Comparison of ENCODE assay signal across 8 mouse cellular contexts in genomic region chr17:44256583-44256982, GRCm38 (mm10).
DNase-seq lines count a peak whose midpoint lies in the region; ATAC-seq lines count a peak whose summit lies in the region.

No protein-coding gene starts in this region.

- H3K27ac ChIP-seq in forebrain, embryonic 15.5 days (replicated peaks), result no peak overlapping the region
- H3K27ac ChIP-seq in hindbrain, embryonic 11.5 days (ENCODE audit: low read depth, low read length), result no peak overlapping the region

- H3K27me3 ChIP-seq in forebrain, embryonic 15.5 days, result no peaks in the 10 kb centered on the region
- no peaks in the 10 kb centered on the region for H3K27me3 ChIP-seq in hindbrain, embryonic 11.5 days (ENCODE audit: control insufficient read depth, insufficient read depth, low read length)

- no peak overlapping the region for H3K4me3 ChIP-seq in forebrain, embryonic 15.5 days
- H3K4me3 ChIP-seq in hindbrain, embryonic 11.5 days (ENCODE audit: low read depth, low read length), result no peak overlapping the region

- H3K9ac ChIP-seq in forebrain, embryonic 15.5 days (replicated peaks), result no peak overlapping the region
- H3K9ac ChIP-seq in hindbrain, embryonic 11.5 days (ENCODE audit: low read depth, low read length), result no peak overlapping the region

- ATAC-seq in forebrain, embryonic 15.5 days (replicated peaks), result 0 out of 2 replicates have a peak, but pooled peaks have one; percentile 21
- no peak for ATAC-seq in hindbrain, embryonic 11.5 days (ENCODE audit: low FRiP score)

- H3K4me2 ChIP-seq in forebrain, embryonic 15.5 days (replicated peaks), result no peak overlapping the region
- H3K4me2 ChIP-seq in hindbrain, embryonic 11.5 days (replicated peaks; ENCODE audit: low read depth, low read length), result no peak overlapping the region

- no peaks in the 10 kb centered on the region for H3K9me3 ChIP-seq in forebrain, embryonic 15.5 days
- H3K9me3 ChIP-seq in hindbrain, embryonic 11.5 days (ENCODE audit: control insufficient read depth, low read length), result no peaks in the 10 kb centered on the region

- H3K36me3 ChIP-seq in forebrain, embryonic 15.5 days, result no peaks in the 10 kb centered on the region
- no peaks in the 10 kb centered on the region for H3K36me3 ChIP-seq in hindbrain, embryonic 11.5 days (ENCODE audit: control insufficient read depth, insufficient read depth, low read length)

- peak; percentile 71 for DNase-seq in MEL-GATA-1-ER (ENCODE audit: extremely low read depth, low read depth)
- peak; percentile 40 for DNase-seq in c-Kit-positive CD71-positive TER-119-positive erythroid progenitor cells, embryonic 14.5 days (ENCODE audit: low spot score)
- peak; percentile 87 for DNase-seq in hindbrain, embryonic 11.5 days (ENCODE audit: low spot score)
- DNase-seq in layer of hippocampus, adult 9-10 months (ENCODE audit: low spot score), result peak; percentile 31
- DNase-seq in lung, postnatal 25 days (ENCODE audit: low spot score), result peak; percentile 82
- peak; percentile 20 for DNase-seq in retina, adult 2 months (ENCODE audit: low read depth, low spot score)
- DNase-seq in thymus, postnatal 36 days, result peak; percentile 69 to 76

- WGBS in forebrain, embryonic 15.5 days, result 5% methylated on average over 6 of the region's 6 CpGs
- 3% methylated on average over 6 of the region's 6 CpGs for WGBS in hindbrain, embryonic 11.5 days

- H3K4me1 ChIP-seq in forebrain, embryonic 15.5 days, result no peaks in the 10 kb centered on the region
- H3K4me1 ChIP-seq in hindbrain, embryonic 11.5 days (replicated peaks; ENCODE audit: control insufficient read depth, insufficient read depth, low read length), result no peaks in the 10 kb centered on the region

Comparison
In these comparisons a context has a peak if more than half of its experiments do, and no peak if none do; other contexts are left out.
1. DNase-seq: peak in every context shown above with its lines; median percentile 87 in hindbrain, embryonic 11.5 days; 82 in lung, postnatal 25 days; 72 in thymus, postnatal 36 days; 71 in MEL-GATA-1-ER; 40 in c-Kit-positive CD71-positive TER-119-positive erythroid progenitor cells, embryonic 14.5 days; 31 in layer of hippocampus, adult 9-10 months; 20 in retina, adult 2 months.